Mouse (Mus musculus) large intestine, adult 2 months (tissue): ENCODE measurements at regions not wholly inside any gene's neighbourhood (a gene's known extent, or its start where the extent isn't known, plus 50 kb on each side); places are given as distances from the start of the nearest gene placed in this dataset.

Experiments
- DNase-seq: peaks from one replicate; pipeline ENCODE4 v3.0.0-alpha.2; 2012; ENCODE audit warnings: low read depth, low spot score
- WGBS: fragments of 180-500 bp; shearing (Covaris S2); methylation state at CpG from one replicate; pipeline ENCODE4 v1.1.7; 2018; 5-methylcytosine and 5-hydroxymethylcytosine counted together

- WGBS, result 2% methylated on average over 18 of the region's 18 CpGs
- no peak for DNase-seq
These were observed 96.2 kb upstream of the Eef2kmt start for GRCm38 (mm10) chr16:5351890-5352571.

GRCm38 (mm10) chr16:5347151-5347550 lies 91.4 kb upstream of the Eef2kmt start:
- DNase-seq, result no peak
- WGBS, result 87% methylated on average over 5 of the region's 5 CpGs

- 83% methylated on average over 6 of the region's 6 CpGs for WGBS
- DNase-seq, result no peak
These were observed 86.5 kb upstream of the Eef2kmt start for GRCm38 (mm10) chr16:5342326-5342725.

- WGBS, result 61% methylated on average over 1 of the region's 1 CpGs
- no peak for DNase-seq
These were observed 60.5 kb upstream of the Eef2kmt start for GRCm38 (mm10) chr16:5316271-5316670.

- DNase-seq, result no peak
- 79% methylated on average over 6 of the region's 6 CpGs for WGBS
These were observed 57.5 kb upstream of the Eef2kmt start for GRCm38 (mm10) chr16:5313261-5313660.

GRCm38 (mm10) chr16:5311456-5311855 lies 55.7 kb upstream of the Eef2kmt start:
- WGBS, result 80% methylated on average over 9 of the region's 9 CpGs
- no peak for DNase-seq

GRCm38 (mm10) chr16:5310736-5311135 lies 55.0 kb upstream of the Eef2kmt start:
- no peak for DNase-seq
- 87% methylated on average over 10 of the region's 10 CpGs for WGBS

GRCm38 (mm10) chr16:5307761-5308160 lies 52.0 kb upstream of the Eef2kmt start:
- WGBS, result 76% methylated on average over 7 of the region's 7 CpGs
- no peak for DNase-seq

GRCm38 (mm10) chr16:5307249-5307605 lies 51.4 kb upstream of the Eef2kmt start:
- 72% methylated on average over 7 of the region's 7 CpGs for WGBS
- no peak for DNase-seq

- 3% methylated on average over 36 of the region's 36 CpGs for WGBS
- DNase-seq, result peak; percentile 11
These were observed 50.9 kb upstream of the Eef2kmt start for GRCm38 (mm10) chr16:5306588-5307248.
